ENCODE assay signal across 20 mouse cellular contexts in the genomic region with DNA sequence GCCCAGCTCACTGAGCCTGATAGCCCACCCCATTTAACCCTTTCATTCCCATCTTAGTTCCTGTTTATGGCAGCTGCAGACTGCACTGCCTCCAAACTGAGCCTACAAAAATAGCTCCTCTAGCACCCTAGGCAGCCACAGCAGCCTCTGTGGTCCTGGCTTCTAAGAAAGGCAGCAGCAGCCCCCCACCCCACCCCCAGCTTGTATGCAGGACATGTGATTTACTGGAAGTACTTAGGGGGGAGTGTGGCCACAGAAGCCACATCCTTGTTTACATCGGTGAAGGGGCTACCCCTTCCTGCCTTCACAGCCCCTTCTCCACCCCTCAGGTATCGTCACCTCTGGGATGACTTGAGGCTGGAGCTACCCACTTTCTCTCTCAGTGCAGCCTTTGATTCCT. TPM values are rescaled to one million over a fixed set of nuclear protein-coding genes. Genes with fewer than 3 reads are reported as not detected.
DNase-seq lines count a peak whose midpoint lies in the region; ATAC-seq and TF ChIP-seq lines count a peak whose summit lies in the region.
"Had no signal": no experiment of that assay in that cellular context is flagged by ENCODE, and none has a peak within 500 bp of the region (broad histone marks: within the 10 kb centered on the region; RNA-seq: fewer than 3 reads in every experiment).

No protein-coding gene starts in this region.

- H3K4me2 ChIP-seq in hindbrain, embryonic 12.5 days (replicated peaks) = no peak overlapping the region
- H3K4me2 ChIP-seq: embryonic facial prominence, embryonic 13.5 days; heart, embryonic 13.5 days; intestine, embryonic 15.5 days; limb, embryonic 13.5 days had no signal

- peak overlapping the region; percentile 66; the same call in 1 of the 2 replicates for H3K27ac ChIP-seq in thymus, adult 2 months (ENCODE audit: control insufficient read depth, insufficient read depth, low read length)
- H3K27ac ChIP-seq in macrophage = peak overlapping the region; percentile 35
- H3K27ac ChIP-seq in hindbrain, embryonic 12.5 days = no peak overlapping the region
- H3K27ac ChIP-seq: embryonic facial prominence, embryonic 13.5 days; heart, embryonic 13.5 days; intestine, embryonic 15.5 days; layer of hippocampus, adult 2 months; left cerebral cortex, adult 2 months; limb, embryonic 13.5 days had no signal

- peaks cover 8% of the 10 kb centered on the region for H3K36me3 ChIP-seq in thymus, adult 2 months (ENCODE audit: control insufficient read depth, insufficient read depth, low read length)
- no peaks in the 10 kb centered on the region for H3K36me3 ChIP-seq in macrophage (ENCODE audit: inconsistent target)
- peaks cover 10% of the 10 kb centered on the region; the same call in 1 of the 2 replicates for H3K36me3 ChIP-seq in hindbrain, embryonic 12.5 days
- H3K36me3 ChIP-seq: intestine, embryonic 15.5 days had no signal

- TF ChIP-seq CTCF in thymus, adult 2 months (IDR thresholded peaks at IDR 0.05; ENCODE audit: borderline replicate concordance, control insufficient read depth, extremely low read depth, insufficient read depth, low read length, poor library complexity) = no peak

- no peak for ATAC-seq in hindbrain, embryonic 12.5 days (ENCODE audit: low FRiP score)
- ATAC-seq: intestine, embryonic 15.5 days had no signal

- no peaks in the 10 kb centered on the region for H3K27me3 ChIP-seq in thymus, adult 2 months (ENCODE audit: control insufficient read depth, insufficient read depth, low read length)
- H3K27me3 ChIP-seq in hindbrain, embryonic 12.5 days = no peaks in the 10 kb centered on the region
- H3K27me3 ChIP-seq: embryonic facial prominence, embryonic 13.5 days; heart, embryonic 13.5 days; intestine, embryonic 15.5 days; limb, embryonic 13.5 days had no signal

- TF ChIP-seq POLR2A in thymus, adult 2 months (IDR thresholded peaks at IDR 0.05; ENCODE audit: control insufficient read depth, extremely low read depth, insufficient read depth, low read length, poor library complexity) = no peak

- no peak for DNase-seq in thymus, adult 2 months
- DNase-seq in thymus, postnatal 14 days = no peak
- DNase-seq in T-cell, adult 2 months (ENCODE audit: low spot score) = peak; percentile 79
- peak; percentile 18 for DNase-seq in thymus, postnatal 4 days
- DNase-seq in frontal cortex, adult 2 months (ENCODE audit: extremely low spot score in 1 of 2, low spot score in 1 of 2) = no peak
- no peak for DNase-seq in gastrocnemius, adult 8-10 months (ENCODE audit: low spot score in 2 of 2)
- DNase-seq: cerebellum, adult 11 months; heart, postnatal 4 days; lung, postnatal 36 days; midbrain, embryonic 14.5 days; retina, postnatal 1 day; spleen, adult 18-20 months had no signal

- H3K9me3 ChIP-seq in hindbrain, embryonic 12.5 days (replicated peaks) = no peaks in the 10 kb centered on the region
- H3K9me3 ChIP-seq: embryonic facial prominence, embryonic 13.5 days; heart, embryonic 13.5 days; intestine, embryonic 15.5 days; limb, embryonic 13.5 days had no signal

- no peak overlapping the region for H3K4me3 ChIP-seq in thymus, adult 2 months (ENCODE audit: control insufficient read depth, insufficient read depth, low read length)
- no peak overlapping the region for H3K4me3 ChIP-seq in macrophage (ENCODE audit: inconsistent target)
- no peak overlapping the region for H3K4me3 ChIP-seq in hindbrain, embryonic 12.5 days
- H3K4me3 ChIP-seq: embryonic facial prominence, embryonic 13.5 days; heart, embryonic 13.5 days; intestine, embryonic 15.5 days; layer of hippocampus, adult 2 months; left cerebral cortex, adult 2 months; limb, embryonic 13.5 days had no signal

- WGBS in thymus, adult 2 months = 9% methylated on average over 2 of the region's 2 CpGs
- WGBS in macrophage (ENCODE audit: missing documents) = 25% methylated on average over 2 of the region's 2 CpGs
- 67% methylated on average over 2 of the region's 2 CpGs for WGBS in hindbrain, embryonic 12.5 days

- peaks cover 6% of the 10 kb centered on the region for H3K4me1 ChIP-seq in thymus, adult 2 months (replicated peaks; ENCODE audit: control insufficient read depth, insufficient read depth, low read length)
- no peaks in the 10 kb centered on the region for H3K4me1 ChIP-seq in hindbrain, embryonic 12.5 days
- H3K4me1 ChIP-seq: embryonic facial prominence, embryonic 13.5 days; intestine, embryonic 15.5 days; limb, embryonic 13.5 days had no signal

- H3K9ac ChIP-seq in hindbrain, embryonic 12.5 days = no peak overlapping the region
- H3K9ac ChIP-seq: embryonic facial prominence, embryonic 13.5 days; heart, embryonic 13.5 days; intestine, embryonic 15.5 days; limb, embryonic 13.5 days had no signal

- peaks cover 60% of the 10 kb centered on the region for H3K79me2 ChIP-seq in macrophage (ENCODE audit: inconsistent target)

RNA-seq across cellular contexts. Expression of a gene that starts 12.7 kb away (rescaled TPM):
- polyA plus RNA-seq in thymus, adult 2 months (2012; rRNA removed) = 53.6 and 54.6 TPM in 2 replicates
- 10 to 100 TPM in 16 of 26 experiments, 1 to 10 TPM in 10; 4.0 to 29.4 (median 13.5) TPM for total RNA-seq in macrophage (2018; cell fraction: chromatin; rRNA removed)
- total RNA-seq in macrophage (2018; cell fraction: cytosol; rRNA removed) = 10 to 100 TPM in 2 of 26 experiments, 1 to 10 TPM in 24; 1.4 to 12.2 (median 2.6) TPM
- 10 to 100 TPM in 20 of 26 experiments, 1 to 10 TPM in 6; 5.9 to 23.1 (median 13.5) TPM for total RNA-seq in macrophage (2018; cell fraction: nucleus; rRNA removed)
- polyA plus RNA-seq in macrophage (2018) = 1.5 to 2.0 TPM (median 1.6 TPM) in 3 replicates
- polyA plus RNA-seq in frontal cortex, adult 2 months (2012; rRNA removed) = 50.5 and 54.6 TPM in 2 replicates
- 9.5 and 10.0 TPM in 2 replicates for polyA plus RNA-seq in hindbrain, embryonic 12.5 days (2016; fragmentation: Nextera tagmentation; extraction: Ambion mirVana)
- 1 to 10 TPM; 1.1 to 3.3 (median 1.7) TPM for total RNA-seq in gastrocnemius, adult 8-10 months (2022)

RNA-seq across cellular contexts. Expression of a gene that starts 18.5 kb away (rescaled TPM):
- polyA plus RNA-seq in thymus, adult 2 months (2012; rRNA removed) = 81.7 and 100 TPM in 2 replicates
- total RNA-seq in macrophage (2018; cell fraction: chromatin; rRNA removed) = 10 to 100 TPM in 20 of 26 experiments, 1 to 10 TPM in 6; 5.5 to 28.7 (median 14.1) TPM
- 10 to 100 TPM; 15.4 to 34.7 (median 25.2) TPM for total RNA-seq in macrophage (2018; cell fraction: cytosol; rRNA removed)
- 10 to 100 TPM; 10.6 to 50.9 (median 29.8) TPM for total RNA-seq in macrophage (2018; cell fraction: nucleus; rRNA removed)
- 10.3 to 26.7 TPM (median 19.8 TPM) in 3 replicates for polyA plus RNA-seq in macrophage (2018)
- 44.6 and 51.1 TPM in 2 replicates for polyA plus RNA-seq in frontal cortex, adult 2 months (2012; rRNA removed)
- polyA plus RNA-seq in hindbrain, embryonic 12.5 days (2016; fragmentation: Nextera tagmentation; extraction: Ambion mirVana) = 35.1 and 40.1 TPM in 2 replicates
- 10 to 100 TPM in 2 of 4 experiments, 1 to 10 TPM in 2; 8.5 to 11.3 (median 10.2) TPM for total RNA-seq in gastrocnemius, adult 8-10 months (2022)

RNA-seq across cellular contexts. Expression of a gene that starts 24.2 kb away (rescaled TPM):
- 112 TPM in 2 replicates for polyA plus RNA-seq in thymus, adult 2 months (2012; rRNA removed)
- 100 to 1,000 TPM; 171 to 383 (median 253) TPM for total RNA-seq in macrophage (2018; cell fraction: chromatin; rRNA removed)
- total RNA-seq in macrophage (2018; cell fraction: cytosol; rRNA removed) = 10 to 100 TPM; 39.6 to 70.9 (median 52.8) TPM
- 100 to 1,000 TPM; 121 to 374 (median 187) TPM for total RNA-seq in macrophage (2018; cell fraction: nucleus; rRNA removed)
- 38.8 to 69.0 TPM (median 61.3 TPM) in 3 replicates for polyA plus RNA-seq in macrophage (2018)
- 51.9 and 58.0 TPM in 2 replicates for polyA plus RNA-seq in frontal cortex, adult 2 months (2012; rRNA removed)
- polyA plus RNA-seq in hindbrain, embryonic 12.5 days (2016; fragmentation: Nextera tagmentation; extraction: Ambion mirVana) = 60.8 and 72.2 TPM in 2 replicates
- total RNA-seq in gastrocnemius, adult 8-10 months (2022) = 10 to 100 TPM; 13.8 to 17.8 (median 15.6) TPM

RNA-seq across cellular contexts. Expression of a gene that starts 33.7 kb away (rescaled TPM):
- 101 and 109 TPM in 2 replicates for polyA plus RNA-seq in thymus, adult 2 months (2012; rRNA removed)
- total RNA-seq in macrophage (2018; cell fraction: chromatin; rRNA removed) = 10 to 100 TPM in 2 of 26 experiments, 1 to 10 TPM in 24; 2.0 to 14.0 (median 5.3) TPM
- 10 to 100 TPM; 25.8 to 44.2 (median 35.3) TPM for total RNA-seq in macrophage (2018; cell fraction: cytosol; rRNA removed)
- 10 to 100 TPM in 16 of 26 experiments, 1 to 10 TPM in 10; 6.4 to 20.1 (median 10.8) TPM for total RNA-seq in macrophage (2018; cell fraction: nucleus; rRNA removed)
- polyA plus RNA-seq in macrophage (2018) = 46.6 to 136 TPM (median 62.4 TPM) in 3 replicates
- 188 and 192 TPM in 2 replicates for polyA plus RNA-seq in frontal cortex, adult 2 months (2012; rRNA removed)
- 172 and 178 TPM in 2 replicates for polyA plus RNA-seq in hindbrain, embryonic 12.5 days (2016; fragmentation: Nextera tagmentation; extraction: Ambion mirVana)
- 10 to 100 TPM; 17.3 to 20.6 (median 19.3) TPM for total RNA-seq in gastrocnemius, adult 8-10 months (2022)

RNA-seq across cellular contexts. Expression of a gene that starts 33.8 kb away (rescaled TPM):
- polyA plus RNA-seq in thymus, adult 2 months (2012; rRNA removed) = 66.8 and 74.8 TPM in 2 replicates
- total RNA-seq in macrophage (2018; cell fraction: chromatin; rRNA removed) = 1 to 10 TPM in 17 of 26 experiments, under 1 TPM in 7, not detected in 2; 0.34 to 4.3 (median 1.5) TPM
- total RNA-seq in macrophage (2018; cell fraction: cytosol; rRNA removed) = 10 to 100 TPM in 19 of 26 experiments, 1 to 10 TPM in 7; 7.4 to 19.7 (median 10.9) TPM
- total RNA-seq in macrophage (2018; cell fraction: nucleus; rRNA removed) = 1 to 10 TPM in 24 of 26 experiments, under 1 TPM in 2; 0.75 to 9.0 (median 2.6) TPM
- 7.5 to 12.2 TPM (median 10.3 TPM) in 3 replicates for polyA plus RNA-seq in macrophage (2018)
- 17.8 and 20.3 TPM in 2 replicates for polyA plus RNA-seq in frontal cortex, adult 2 months (2012; rRNA removed)
- polyA plus RNA-seq in hindbrain, embryonic 12.5 days (2016; fragmentation: Nextera tagmentation; extraction: Ambion mirVana) = 138 and 144 TPM in 2 replicates
- 10 to 100 TPM; 47.8 to 58.6 (median 53.9) TPM for total RNA-seq in gastrocnemius, adult 8-10 months (2022)

Comparison
In these comparisons a context has a peak if more than half of its experiments do, and no peak if none do; other contexts are left out.
1. DNase-seq: peak in T-cell, adult 2 months (single experiment) and thymus, postnatal 4 days (single experiment); none in thymus, adult 2 months (single experiment), thymus, postnatal 14 days (single experiment), frontal cortex, adult 2 months (0 of 2) and gastrocnemius, adult 8-10 months (0 of 2).